Mouse (Mus musculus) stomach, embryonic 16.5 days (tissue): ENCODE results near the gene Polr3g. TPM values are rescaled to one million over a fixed set of nuclear protein-coding genes. Genes with fewer than 3 reads are reported as not detected.
"Not testable (repeated sequence)": the region's sequence is repeated elsewhere in the genome, so short reads cannot be mapped to it uniquely, and the experiment has no call there.

Source experiments
- ATAC-seq: fragments of 200-750 bp; cut with Nextera tagmentation; 2 replicates; pipeline ENCODE4 v1.8.0; 2017; ENCODE audit warnings: moderate number of reproducible peaks, moderate TSS enrichment; ENCODE audit not compliant: insufficient read depth, low FRiP score
- H3K27ac ChIP-seq: fragments of 300-500 bp; sonication (generic); 2 replicates; pipeline ENCODE4 v1.5.1; 2014; ENCODE audit warnings: low read length
- H3K27me3 ChIP-seq: fragments of 300-500 bp; sonication (generic); 2 replicates; pipeline ENCODE4 v1.6.1; 2014; ENCODE audit warnings: low read length, control low read depth, mixed read lengths; ENCODE audit not compliant: control insufficient read depth, insufficient read depth
- H3K36me3 ChIP-seq: fragments of 300-500 bp; sonication (generic); 2 replicates; pipeline ENCODE4 v1.6.1; 2014; ENCODE audit warnings: low read length; ENCODE audit not compliant: control insufficient read depth, insufficient read depth
- H3K4me1 ChIP-seq: fragments of 300-500 bp; sonication (generic); 2 replicates; pipeline ENCODE4 v1.6.1; 2014; ENCODE audit warnings: low read length, control low read depth, mixed read lengths; ENCODE audit not compliant: control insufficient read depth, insufficient read depth
- H3K4me2 ChIP-seq: fragments of 300-500 bp; sonication (generic); 2 replicates; pipeline ENCODE4 v1.6.1; 2014; ENCODE audit warnings: low read depth, low read length, mixed read lengths
- H3K4me3 ChIP-seq: fragments of 300-500 bp; sonication (generic); replicated peaks from 2 replicates; pipeline ENCODE4 v1.5.1; 2014; ENCODE audit warnings: mild to moderate bottlenecking, low read length
- H3K9ac ChIP-seq: fragments of 300-500 bp; sonication (generic); 2 replicates; pipeline ENCODE4 v1.6.1; 2014; ENCODE audit warnings: low read length
- H3K9me3 ChIP-seq: fragments of 300-500 bp; sonication (generic); replicated peaks from 2 replicates; pipeline ENCODE4 v1.6.1; 2016; ENCODE audit warnings: low read length, control low read depth; ENCODE audit not compliant: control insufficient read depth
- WGBS: fragments of 180-500 bp; shearing (Covaris S2); extraction: QIAGEN DNeasy Blood & Tissue Kit; methylation state at CpG from one replicate; pipeline ENCODE4 v1.1.7; 2014; 5-methylcytosine and 5-hydroxymethylcytosine counted together
- polyA plus RNA-seq: library from polyadenylated mRNA; unstranded; fragments of >200 nt; fragmentation: Nextera tagmentation; extraction: Ambion mirVana; gene quantifications from 2 replicates; pipeline ENCODE4 v1.2.1, GENCODE M21; 2015

Gene Polr3g
- polyA plus RNA-seq, 1 experiment from 2014 or later = 20.8 TPM

- Histone ChIP-seq H3K4me3 (no peak overlapping the region), H3K36me3 (0 out of 2 replicates have a peak, but pooled peaks cover 14% of the 10 kb centered on the region), H3K27ac (no peak overlapping the region), H3K27me3 (no peaks in the 10 kb centered on the region), H3K4me1 (no peaks in the 10 kb centered on the region), H3K9ac (no peak overlapping the region), H3K4me2 (no peak overlapping the region), H3K9me3 (no peaks in the 10 kb centered on the region)
- ATAC-seq = no peak
- 82% methylated on average over 5 of the region's 5 CpGs for WGBS
Measured at GRCm38 (mm10) chr13:81664331-81664698, 46.5 kb downstream of the Polr3g start.

DNA sequence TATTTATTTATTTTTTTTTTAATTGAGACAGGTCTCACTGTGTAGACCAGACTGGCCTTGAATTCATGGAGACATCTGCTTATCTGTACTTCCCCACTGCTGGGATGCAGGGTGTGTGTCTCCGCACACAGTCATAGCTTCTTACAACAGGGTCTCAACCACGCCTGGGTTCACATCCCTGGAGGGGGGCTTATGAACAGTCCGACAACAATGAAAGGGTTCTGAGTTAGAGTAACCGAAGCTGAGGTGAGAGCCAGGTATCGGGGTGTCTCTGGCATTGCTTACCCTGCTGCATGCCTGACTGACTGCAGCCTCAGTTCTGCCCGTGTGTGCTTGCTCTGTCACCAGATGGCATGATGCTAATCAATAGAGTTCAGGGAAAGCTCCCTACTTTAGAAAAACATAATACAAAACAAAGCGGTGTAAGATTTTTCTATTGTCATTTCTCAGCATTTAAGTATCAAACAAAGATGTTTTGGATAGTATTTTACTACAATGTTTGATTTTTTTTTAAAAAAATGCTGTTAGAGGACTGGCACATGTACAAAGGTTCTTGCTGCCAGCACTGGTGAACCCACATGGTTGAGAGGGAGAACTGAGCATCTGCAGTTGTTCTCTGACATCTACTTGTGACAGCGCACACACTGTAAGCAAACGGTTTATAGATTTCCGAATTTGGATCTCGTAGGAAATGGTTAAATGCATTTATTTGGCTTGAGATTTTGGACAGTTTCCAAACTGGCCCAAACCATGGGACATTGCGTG is 47.1 kb downstream of the Polr3g start:
- no peak for ATAC-seq
- Histone ChIP-seq H3K4me3 (no peak overlapping the region), H3K4me1 (peaks cover 3% of the 10 kb centered on the region), H3K27me3 (no peaks in the 10 kb centered on the region), H3K9ac (no peak overlapping the region), H3K27ac (no peak overlapping the region), H3K36me3 (0 out of 2 replicates have a peak, but pooled peaks cover 12% of the 10 kb centered on the region), H3K4me2 (no peak overlapping the region), H3K9me3 (no peaks in the 10 kb centered on the region)
- WGBS = 82% methylated on average over 12 of the region's 12 CpGs

GRCm38 (mm10) chr13:81658053-81658752 is 52.6 kb downstream of the Polr3g start:
- peak overlapping the region; percentile 92 for H3K9ac ChIP-seq
- H3K36me3 ChIP-seq = no peaks in the 10 kb centered on the region
- peak overlapping the region; percentile 87 for H3K27ac ChIP-seq
- WGBS = 3% methylated on average over 21 of the region's 21 CpGs
- peak; percentile 5; the same call in 1 of the 2 replicates for ATAC-seq
- peak overlapping the region; percentile 87 for H3K4me2 ChIP-seq
- no peaks in the 10 kb centered on the region for H3K27me3 ChIP-seq
- peaks cover 10% of the 10 kb centered on the region for H3K4me1 ChIP-seq
- H3K4me3 ChIP-seq = peak overlapping the region; percentile 87
- H3K9me3 ChIP-seq = peaks cover 3% of the 10 kb centered on the region; the same call in 1 of the 2 replicates

- Histone ChIP-seq H3K9me3 (peaks cover 3% of the 10 kb centered on the region; the same call in 1 of the 2 replicates), H3K4me1 (peaks cover 10% of the 10 kb centered on the region), H3K36me3 (no peaks in the 10 kb centered on the region), H3K4me2 (peak within 1 kb of the TSS; percentile 87), H3K4me3 (peak within 1 kb of the TSS; percentile 87), H3K9ac (peak within 1 kb of the TSS; percentile 92), H3K27ac (peak within 1 kb of the TSS; percentile 94), H3K27me3 (no peaks in the 10 kb centered on the region)
- under 1% methylated on average over 72 of the region's 73 CpGs for WGBS
- peak; percentile 100 for ATAC-seq
Measured at GRCm38 (mm10) chr13:81657351-81658052, 53.3 kb downstream of the Polr3g start, which contains the start of gene Lysmd3. Gene Lysmd3 (plus strand): TSS chr13:81657663.

DNA sequence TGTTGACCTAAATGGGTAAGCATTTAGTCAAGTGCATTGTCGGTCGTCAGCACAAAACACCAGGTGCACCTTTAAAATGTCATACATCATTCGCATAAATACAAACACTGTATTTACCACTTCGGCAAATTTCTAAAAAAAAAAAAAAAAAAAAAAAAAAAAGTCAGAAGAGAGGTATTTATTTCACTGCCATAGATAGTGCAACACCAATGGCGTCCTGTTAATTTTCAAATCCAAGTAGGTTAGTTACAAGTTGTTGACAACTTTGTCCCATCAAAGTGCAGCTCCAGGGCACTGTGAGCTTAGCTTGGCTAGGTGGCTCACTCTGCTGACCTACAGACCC is 53.8 kb downstream of the Polr3g start:
- peaks cover 10% of the 10 kb centered on the region for H3K4me1 ChIP-seq
- H3K4me3 ChIP-seq = peak overlapping the region; percentile 87
- H3K9me3 ChIP-seq = peaks cover 3% of the 10 kb centered on the region; the same call in 1 of the 2 replicates
- H3K36me3 ChIP-seq = no peaks in the 10 kb centered on the region
- H3K27ac ChIP-seq = peak overlapping the region; percentile 94
- H3K27me3 ChIP-seq = no peaks in the 10 kb centered on the region
- peak overlapping the region; percentile 66 for H3K4me2 ChIP-seq
- 17% methylated on average over 5 of the region's 5 CpGs for WGBS
- no peak for ATAC-seq
- H3K9ac ChIP-seq = peak overlapping the region; percentile 75

- H3K4me2 ChIP-seq = peak overlapping the region; percentile 66
- WGBS = 21% methylated on average over 14 of the region's 14 CpGs
- H3K4me1 ChIP-seq = peaks cover 10% of the 10 kb centered on the region
- H3K9ac ChIP-seq = no peak overlapping the region
- H3K4me3 ChIP-seq = no peak overlapping the region
- no peaks in the 10 kb centered on the region for H3K36me3 ChIP-seq
- no peak overlapping the region for H3K27ac ChIP-seq
- no peak for ATAC-seq
- H3K9me3 ChIP-seq = peaks cover 3% of the 10 kb centered on the region; the same call in 1 of the 2 replicates
- H3K27me3 ChIP-seq = no peaks in the 10 kb centered on the region
Measured at GRCm38 (mm10) chr13:81656091-81656850, 54.5 kb downstream of the Polr3g start.

- H3K4me2 ChIP-seq, H3K36me3 ChIP-seq, H3K27me3 ChIP-seq, H3K4me1 ChIP-seq, H3K27ac ChIP-seq, H3K9ac ChIP-seq, H3K4me3 ChIP-seq, H3K9me3 ChIP-seq, ATAC-seq: not testable (repeated sequence)
- 65% methylated on average over 5 of the region's 6 CpGs for WGBS
Measured at GRCm38 (mm10) chr13:81650382-81650781, 60.4 kb downstream of the Polr3g start.

DNA sequence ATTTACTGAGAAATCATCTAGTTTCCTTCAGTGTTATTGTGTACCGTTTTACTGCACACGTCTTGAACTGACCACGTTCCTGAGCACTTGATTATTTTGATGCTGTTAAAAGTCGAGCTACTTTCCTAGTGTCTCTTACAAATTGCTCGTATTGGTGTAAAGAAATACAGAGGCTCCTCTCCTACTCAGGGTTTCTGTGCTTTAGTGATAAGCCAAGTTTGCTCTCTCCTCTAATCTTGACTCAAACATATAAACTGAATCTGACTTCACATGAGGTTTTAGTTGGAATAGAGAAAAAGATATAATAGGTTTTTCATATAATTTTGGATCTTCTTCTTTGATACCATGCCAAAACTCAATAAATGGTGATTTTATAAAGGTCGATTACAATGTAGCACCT is 64.5 kb downstream of the Polr3g start:
- no peak overlapping the region for H3K9ac ChIP-seq
- no peak overlapping the region for H3K4me3 ChIP-seq
- no peaks in the 10 kb centered on the region for H3K27me3 ChIP-seq
- no peak overlapping the region for H3K27ac ChIP-seq
- no peak for ATAC-seq
- H3K36me3 ChIP-seq = no peaks in the 10 kb centered on the region
- H3K4me2 ChIP-seq = no peak overlapping the region
- H3K9me3 ChIP-seq = no peaks in the 10 kb centered on the region
- 74% methylated on average over 6 of the region's 6 CpGs for WGBS
- H3K4me1 ChIP-seq = 0 out of 2 replicates have a peak, but pooled peaks cover 3% of the 10 kb centered on the region
